Mouse (Mus musculus) retina, postnatal 1 day (tissue): ENCODE measurements at regions not wholly inside any gene's neighbourhood (a gene's known extent, or its start where the extent isn't known, plus 50 kb on each side); places are given as distances from the start of the nearest gene placed in this dataset.

ENCODE experiments used
- DNase-seq: peaks from one replicate; pipeline ENCODE4 v3.0.0-alpha.2; 2012

- no peak for DNase-seq
These were observed 361.0 kb upstream of the Kif18a start for GRCm38 (mm10) chr2:108919500-108920045.

DNA sequence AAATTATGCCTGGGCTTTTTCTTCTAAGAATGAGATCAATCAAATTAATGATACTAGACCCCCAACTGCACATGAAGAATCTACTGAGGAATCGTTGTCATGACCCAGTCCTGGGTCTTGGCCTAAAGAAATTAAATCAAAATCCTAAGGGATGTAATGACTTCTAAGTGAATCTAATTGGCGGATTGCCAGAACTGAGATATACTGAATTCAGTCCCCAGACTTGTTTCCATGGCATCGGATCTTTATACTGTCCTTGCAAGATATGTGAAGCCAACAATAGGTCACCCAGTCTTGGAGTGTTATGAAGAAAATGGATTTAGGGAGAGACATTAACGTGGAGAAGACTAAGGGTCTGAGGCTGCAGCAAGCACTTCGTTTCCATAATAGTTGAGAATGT lies 360.4 kb upstream of the Kif18a start:
- DNase-seq = no peak

GRCm38 (mm10) chr2:108935981-108936762 lies 344.4 kb upstream of the Kif18a start:
- DNase-seq = peak; percentile 3

DNA sequence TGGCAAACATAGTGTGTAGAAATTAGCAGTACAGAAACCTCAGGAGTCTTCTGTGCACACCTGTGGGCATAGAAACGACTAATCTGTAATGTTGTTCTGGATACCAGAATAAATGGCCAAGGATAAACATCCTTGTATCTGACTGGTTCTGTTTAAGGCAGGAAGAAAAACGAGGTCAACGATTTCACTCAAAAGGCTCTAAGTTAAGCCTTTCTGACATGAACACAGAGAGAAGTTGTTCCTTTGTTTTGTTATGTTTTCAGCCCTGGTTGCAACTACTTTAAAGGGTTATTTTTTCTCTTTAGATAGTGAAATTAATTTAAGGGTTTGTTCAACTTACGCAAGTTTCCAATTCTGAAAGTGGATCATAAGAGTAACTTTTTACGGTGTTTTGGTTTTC lies 299.6 kb upstream of the Kif18a start:
- DNase-seq = peak; percentile 67

GRCm38 (mm10) chr2:109016223-109016622 lies 264.3 kb upstream of the Kif18a start:
- DNase-seq = no peak

GRCm38 (mm10) chr2:109017018-109017707 lies 263.4 kb upstream of the Kif18a start:
- no peak for DNase-seq

DNA sequence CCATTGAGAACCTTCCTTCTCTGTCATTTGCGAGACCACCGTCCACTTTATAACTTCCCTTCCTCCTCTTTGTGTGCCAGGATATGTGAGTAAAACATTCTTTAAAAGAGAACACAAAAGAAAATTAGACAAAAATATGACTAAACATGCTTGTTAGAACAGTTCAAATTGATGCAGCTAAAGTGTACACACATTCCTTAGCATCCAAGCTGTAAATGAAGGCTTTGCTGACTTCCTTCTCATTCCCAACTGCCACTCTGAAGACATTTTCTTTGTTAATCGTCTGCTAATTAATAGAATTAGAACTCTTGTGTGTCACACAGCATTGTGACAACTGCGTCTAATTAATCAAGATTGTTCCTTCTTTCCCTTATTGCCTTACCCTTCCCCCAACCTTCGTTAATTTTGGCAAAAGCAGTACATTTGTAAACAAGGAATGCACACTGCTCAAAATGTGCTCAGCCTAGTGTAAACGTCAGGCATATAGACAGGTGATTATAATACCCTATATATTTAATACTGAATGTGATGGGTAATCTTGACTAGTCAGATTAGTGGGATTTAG lies 242.3 kb upstream of the Kif18a start:
- peak; percentile 88 for DNase-seq
